Mouse (Mus musculus): Measurements from ENCODE around the gene Pdia6. TPM values are rescaled to one million over a fixed set of nuclear protein-coding genes. Genes with fewer than 3 reads are reported as not detected.

Gene Pdia6
- total and polyA plus RNA-seq, 2 experiments from 2014 or later = 76.3 to 194 TPM

DNA sequence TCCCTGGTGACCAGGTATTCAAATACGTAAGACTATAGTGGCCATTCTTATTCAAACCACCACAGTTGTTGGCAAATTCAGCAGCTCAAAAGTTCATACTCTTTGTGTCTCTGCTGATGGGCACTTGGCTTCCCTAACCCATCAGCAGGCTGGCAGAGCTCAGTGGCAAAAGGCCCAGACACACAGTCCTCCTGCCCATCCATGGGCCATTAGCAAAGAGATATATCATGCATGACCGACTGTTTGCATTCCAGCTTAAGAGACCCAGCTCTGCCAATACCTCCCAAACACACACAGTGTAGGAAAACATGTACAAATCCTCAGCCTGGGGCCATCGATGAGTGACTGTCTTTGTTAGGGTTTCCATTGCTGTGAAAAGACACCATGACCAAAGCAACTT is 5.3 kb upstream of the Pdia6 start:
- no peak overlapping the region for H3K27ac ChIP-seq
- no peak overlapping the region for H3K9ac ChIP-seq (replicated peaks; ENCODE audit: low read length)
- ATAC-seq (peak; percentile 41; the same call in 1 of the 2 replicates), DNase-seq (ENCODE audit: low spot score) (peak; percentile 30)
- WGBS = 62% methylated on average over 3 of the region's 3 CpGs
- TF ChIP-seq CTCF (IDR thresholded peaks at IDR 0.05; ENCODE audit: low read depth) = no peak
- no peaks in the 10 kb centered on the region for H3K27me3 ChIP-seq (ENCODE audit: insufficient read depth, low read length)
- H3K36me3 ChIP-seq (ENCODE audit: insufficient read depth, low read length) = no peaks in the 10 kb centered on the region
- H3K4me1 ChIP-seq (ENCODE audit: insufficient read depth, low read length) = no peaks in the 10 kb centered on the region
- H3K4me3 ChIP-seq (ENCODE audit: low read length) = no peak overlapping the region
- no peaks in the 10 kb centered on the region for H3K9me3 ChIP-seq (ENCODE audit: low read length)
- H3K4me2 ChIP-seq (ENCODE audit: low read depth, low read length) = no peak overlapping the region

DNA sequence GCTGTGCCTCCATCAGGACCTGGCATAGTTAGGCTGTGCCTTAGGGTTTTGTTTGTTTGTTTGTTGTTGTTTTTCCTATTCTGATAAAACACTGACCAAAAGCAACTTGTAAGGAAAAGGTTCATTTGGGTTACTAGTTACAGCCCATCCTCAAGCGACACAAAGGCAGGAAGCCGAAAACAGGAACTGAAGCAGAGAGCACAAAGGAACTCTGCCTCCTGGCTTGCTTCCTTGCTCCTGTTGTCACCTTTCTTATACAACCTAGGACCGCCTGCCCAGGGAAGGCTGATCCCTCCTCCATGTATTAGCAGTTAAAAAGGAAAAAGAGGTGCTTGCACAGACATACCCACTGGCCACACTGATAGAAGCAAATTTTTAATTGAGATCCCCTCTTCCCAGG is 2.5 kb upstream of the Pdia6 start:
- no peak for DNase-seq (ENCODE audit: low spot score)
- ATAC-seq = no peak
- Histone ChIP-seq H3K36me3 (ENCODE audit: insufficient read depth, low read length) (no peaks in the 10 kb centered on the region), H3K4me3 (ENCODE audit: low read length) (no peak overlapping the region), H3K4me1 (ENCODE audit: insufficient read depth, low read length) (peaks cover 6% of the 10 kb centered on the region), H3K9me3 (ENCODE audit: low read length) (no peaks in the 10 kb centered on the region), H3K4me2 (ENCODE audit: low read depth, low read length) (no peak overlapping the region), H3K9ac (replicated peaks; ENCODE audit: low read length) (no peak overlapping the region), H3K27ac (no peak overlapping the region), H3K27me3 (ENCODE audit: insufficient read depth, low read length) (no peaks in the 10 kb centered on the region)
- TF ChIP-seq CTCF (IDR thresholded peaks at IDR 0.05; ENCODE audit: low read depth) = no peak
- 89% methylated on average over 3 of the region's 3 CpGs for WGBS

DNA sequence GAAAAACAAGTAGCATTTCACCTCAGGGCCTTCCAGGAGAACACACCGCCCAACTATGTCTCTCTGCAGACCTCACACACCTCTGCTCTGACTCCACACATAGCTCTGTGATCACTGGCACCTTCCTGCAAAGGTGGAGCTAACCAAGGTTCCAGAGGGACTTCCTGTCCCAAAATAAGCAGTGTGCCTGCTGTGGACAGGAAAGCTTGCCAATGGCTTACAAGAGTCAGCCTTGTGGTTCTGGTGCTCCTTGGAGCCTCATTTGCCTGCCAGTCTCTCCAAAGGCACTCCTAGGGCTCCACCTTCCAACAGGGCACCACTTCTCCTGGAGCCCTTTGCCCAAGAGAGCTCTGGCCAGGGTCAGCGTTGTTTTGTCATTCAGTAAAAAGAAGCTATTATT is 1.5 kb upstream of the Pdia6 start:
- ATAC-seq (no peak), DNase-seq (ENCODE audit: low spot score) (no peak)
- Histone ChIP-seq H3K4me1 (ENCODE audit: insufficient read depth, low read length) (peaks cover 6% of the 10 kb centered on the region), H3K4me3 (ENCODE audit: low read length) (no peak overlapping the region), H3K9ac (replicated peaks; ENCODE audit: low read length) (no peak overlapping the region), H3K4me2 (ENCODE audit: low read depth, low read length) (no peak overlapping the region), H3K36me3 (ENCODE audit: insufficient read depth, low read length) (no peaks in the 10 kb centered on the region), H3K9me3 (ENCODE audit: low read length) (no peaks in the 10 kb centered on the region), H3K27ac (no peak overlapping the region), H3K27me3 (ENCODE audit: insufficient read depth, low read length) (no peaks in the 10 kb centered on the region)
- TF ChIP-seq CTCF (IDR thresholded peaks at IDR 0.05; ENCODE audit: low read depth) = no peak
- WGBS = 87% methylated on average over 2 of the region's 2 CpGs

DNA sequence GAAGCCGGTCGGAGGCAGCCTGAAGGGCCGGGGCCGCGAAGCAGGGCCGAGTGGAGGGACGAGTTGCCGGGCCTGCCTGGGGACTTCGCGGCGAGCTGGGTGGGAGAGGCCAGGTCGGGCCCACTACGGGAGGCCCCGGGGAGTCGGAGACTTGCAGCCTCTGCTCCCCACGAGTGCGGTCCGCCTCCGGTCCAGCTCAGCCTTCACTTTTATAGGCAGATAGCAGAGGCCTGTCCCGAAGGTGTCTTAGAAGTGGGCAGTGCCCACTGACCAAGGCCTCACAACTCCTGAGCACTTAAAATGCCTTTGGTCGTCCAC is 287 bp downstream of the Pdia6 start:
- peaks cover 13% of the 10 kb centered on the region for H3K36me3 ChIP-seq (ENCODE audit: insufficient read depth, low read length)
- no peaks in the 10 kb centered on the region for H3K27me3 ChIP-seq (ENCODE audit: insufficient read depth, low read length)
- no peaks in the 10 kb centered on the region for H3K9me3 ChIP-seq (ENCODE audit: low read length)
- H3K4me1 ChIP-seq (ENCODE audit: insufficient read depth, low read length) = peaks cover 6% of the 10 kb centered on the region
- peak overlapping the region; percentile 63 for H3K4me2 ChIP-seq (ENCODE audit: low read depth, low read length)
- peak; percentile 83 for ATAC-seq
- 0% methylated on average over 21 of the region's 21 CpGs for WGBS
- no peak for DNase-seq (ENCODE audit: low spot score)
- no peak for TF ChIP-seq CTCF (IDR thresholded peaks at IDR 0.05; ENCODE audit: low read depth)
- peak overlapping the region; percentile 83 for H3K4me3 ChIP-seq (ENCODE audit: low read length)
- H3K27ac ChIP-seq = peak overlapping the region; percentile 67
- peak overlapping the region; percentile 71 for H3K9ac ChIP-seq (replicated peaks; ENCODE audit: low read length)

DNA sequence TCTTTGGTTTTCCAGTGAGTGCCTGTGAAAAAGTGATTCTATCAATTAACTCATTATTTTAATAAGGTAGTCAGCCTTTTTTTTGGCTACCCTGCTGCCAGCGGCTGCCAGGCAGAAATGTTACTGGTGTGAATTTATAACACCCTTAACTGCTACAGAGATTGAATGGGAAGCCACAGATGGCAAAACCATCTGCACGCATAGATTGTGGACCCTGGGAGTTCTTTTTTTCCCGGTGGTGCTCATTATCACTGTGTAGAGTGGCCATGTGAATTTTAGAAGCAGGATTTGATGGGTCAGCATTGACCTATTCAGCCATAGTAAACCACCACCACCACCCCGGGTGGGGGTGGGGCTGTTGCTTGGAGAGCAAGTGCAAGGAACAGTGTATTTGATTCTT is 971 bp downstream of the Pdia6 start:
- Histone ChIP-seq H3K9me3 (ENCODE audit: low read length) (no peaks in the 10 kb centered on the region), H3K27me3 (ENCODE audit: insufficient read depth, low read length) (no peaks in the 10 kb centered on the region), H3K36me3 (ENCODE audit: insufficient read depth, low read length) (peaks cover 20% of the 10 kb centered on the region), H3K9ac (replicated peaks; ENCODE audit: low read length) (peak overlapping the region; percentile 71), H3K27ac (peak overlapping the region; percentile 67; the same call in 1 of the 2 replicates), H3K4me2 (ENCODE audit: low read depth, low read length) (peak overlapping the region; percentile 63), H3K4me1 (ENCODE audit: insufficient read depth, low read length) (peaks cover 6% of the 10 kb centered on the region), H3K4me3 (ENCODE audit: low read length) (peak overlapping the region; percentile 83)
- WGBS = 8% methylated on average over 4 of the region's 4 CpGs
- DNase-seq (ENCODE audit: low spot score) = no peak
- ATAC-seq = no peak
- TF ChIP-seq CTCF (IDR thresholded peaks at IDR 0.05; ENCODE audit: low read depth) = no peak

DNA sequence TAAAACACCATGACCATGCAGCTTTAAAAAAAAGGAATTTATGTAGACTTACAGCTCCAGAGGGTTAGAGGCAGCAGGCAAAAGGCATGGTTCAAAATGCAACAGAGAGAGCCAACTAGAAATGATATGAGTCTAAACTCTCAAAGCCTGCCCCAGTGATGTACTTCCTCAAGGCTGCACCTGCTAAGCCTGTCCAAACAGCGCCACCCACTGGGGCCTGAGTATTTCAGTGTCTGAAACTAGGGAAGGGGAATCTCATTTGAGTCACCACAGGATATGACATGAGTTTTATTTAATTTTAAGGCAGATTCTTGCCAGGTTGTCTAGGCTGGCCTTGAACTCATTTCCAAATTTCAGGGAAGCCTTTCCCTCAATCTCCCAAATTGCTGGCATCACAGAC is 4.9 kb downstream of the Pdia6 start:
- 71% methylated on average over 1 of the region's 1 CpGs for WGBS
- DNase-seq (ENCODE audit: low spot score) = peak; percentile 68

DNA sequence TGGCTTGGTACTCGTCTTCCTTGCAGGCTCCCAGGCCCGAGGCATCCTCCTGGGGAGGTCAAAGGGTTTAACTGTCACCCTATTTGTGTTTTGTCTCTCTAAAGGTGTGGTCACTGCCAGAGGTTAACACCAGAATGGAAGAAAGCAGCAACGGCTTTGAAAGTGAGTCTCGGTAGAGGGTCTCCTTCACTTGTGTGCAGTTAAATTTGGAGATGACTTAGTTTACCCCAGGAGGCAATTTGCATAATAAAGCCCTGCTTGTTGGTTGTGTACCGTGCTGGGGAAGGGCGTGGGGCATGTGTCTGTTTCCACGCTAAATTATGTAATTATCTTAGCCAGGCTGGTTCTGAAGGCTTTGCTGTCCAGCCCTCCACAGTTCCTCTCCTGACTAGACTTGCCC is 7.5 kb downstream of the Pdia6 start:
- Histone ChIP-seq H3K4me1 (ENCODE audit: insufficient read depth, low read length) (no peaks in the 10 kb centered on the region), H3K27me3 (ENCODE audit: insufficient read depth, low read length) (no peaks in the 10 kb centered on the region), H3K4me3 (ENCODE audit: low read length) (no peak overlapping the region), H3K36me3 (ENCODE audit: insufficient read depth, low read length) (peaks cover 63% of the 10 kb centered on the region), H3K9me3 (ENCODE audit: low read length) (no peaks in the 10 kb centered on the region), H3K9ac (replicated peaks; ENCODE audit: low read length) (no peak overlapping the region), H3K27ac (no peak overlapping the region), H3K4me2 (ENCODE audit: low read depth, low read length) (no peak overlapping the region)
- TF ChIP-seq CTCF (IDR thresholded peaks at IDR 0.05; ENCODE audit: low read depth) = no peak
- 48% methylated on average over 7 of the region's 7 CpGs for WGBS
- DNase-seq (ENCODE audit: low spot score) (no peak), ATAC-seq (no peak)

More for the DNA sequence above, 4.9 kb downstream of the Pdia6 start:
- Histone ChIP-seq H3K9ac (replicated peaks; ENCODE audit: low read length) (no peak overlapping the region), H3K36me3 (ENCODE audit: insufficient read depth, low read length) (peaks cover 37% of the 10 kb centered on the region), H3K4me3 (ENCODE audit: low read length) (no peak overlapping the region), H3K27me3 (ENCODE audit: insufficient read depth, low read length) (no peaks in the 10 kb centered on the region), H3K4me1 (ENCODE audit: insufficient read depth, low read length) (peaks cover 6% of the 10 kb centered on the region), H3K4me2 (ENCODE audit: low read depth, low read length) (no peak overlapping the region), H3K27ac (no peak overlapping the region), H3K9me3 (ENCODE audit: low read length) (no peaks in the 10 kb centered on the region)
- no peak for ATAC-seq
- TF ChIP-seq CTCF (IDR thresholded peaks at IDR 0.05; ENCODE audit: low read depth) = peak; percentile 64

Data from hindbrain, postnatal 0 days (tissue).